Mouse (Mus musculus): ENCODE results near the gene Nit1. TPM values are rescaled to one million over a fixed set of nuclear protein-coding genes. Genes with fewer than 3 reads are reported as not detected.
"Not testable (repeated sequence)": the region's sequence is repeated elsewhere in the genome, so short reads cannot be mapped to it uniquely, and the experiment has no call there.

Gene Nit1
- polyA plus RNA-seq, 1 experiment from 2014 or later, result 44.7 TPM

DNA sequence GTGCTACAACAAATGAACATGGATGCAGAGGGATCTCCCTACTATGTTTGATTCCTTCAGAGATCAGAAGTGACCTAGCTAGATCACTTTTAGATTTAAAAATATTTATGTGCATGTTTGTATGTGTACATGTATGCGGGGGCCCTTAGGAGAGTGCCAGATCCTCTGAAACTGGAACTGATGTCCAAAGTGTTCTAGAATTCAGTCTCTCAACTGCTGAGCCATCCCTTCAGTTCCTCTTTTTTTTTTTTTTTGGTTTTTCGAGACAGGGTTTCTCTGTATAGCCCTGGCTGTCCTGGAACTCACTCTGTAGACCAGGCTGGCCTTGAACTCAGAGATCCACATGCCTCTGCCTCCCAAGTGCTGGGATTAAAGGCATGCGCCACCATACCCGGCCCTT lies 18.9 kb downstream of the Nit1 start:
- H3K4me3 ChIP-seq (replicated peaks); H3K27me3 ChIP-seq; H3K9ac ChIP-seq; ATAC-seq (ENCODE audit: insufficient number of reproducible peaks, low FRiP score, low TSS enrichment, low read depth); H3K36me3 ChIP-seq; H3K4me2 ChIP-seq (replicated peaks); H3K9me3 ChIP-seq (replicated peaks); H3K27ac ChIP-seq (replicated peaks): not testable (repeated sequence)
- WGBS, result 83% methylated on average over 4 of the region's 4 CpGs
- H3K4me1 ChIP-seq, result peaks cover 27% of the 10 kb centered on the region

DNA sequence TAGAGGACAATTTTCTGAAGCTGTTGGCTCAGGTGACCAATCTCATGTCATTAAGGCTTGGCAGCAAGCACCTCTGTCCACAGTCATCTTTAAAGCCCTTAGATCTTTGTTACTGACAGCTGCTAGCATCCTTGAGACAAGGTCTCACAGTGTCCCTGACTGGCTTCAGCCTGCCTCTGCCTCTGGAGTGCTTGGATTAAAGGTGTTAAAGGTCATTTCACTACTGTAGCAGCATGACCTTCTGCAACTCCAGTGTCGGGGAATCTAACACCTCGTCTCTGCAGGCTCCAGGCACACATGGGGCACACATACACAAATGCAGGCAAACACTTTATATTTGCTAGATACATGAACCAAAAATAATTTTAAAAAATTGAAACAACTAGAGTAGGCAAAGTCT lies 19.9 kb downstream of the Nit1 start:
- Histone ChIP-seq H3K4me1 (peaks cover 17% of the 10 kb centered on the region), H3K9ac (no peak overlapping the region), H3K27ac (replicated peaks) (no peak overlapping the region), H3K4me3 (replicated peaks) (no peak overlapping the region), H3K9me3 (replicated peaks) (no peaks in the 10 kb centered on the region), H3K27me3 (no peaks in the 10 kb centered on the region), H3K4me2 (replicated peaks) (no peak overlapping the region), H3K36me3 (no peaks in the 10 kb centered on the region)
- ATAC-seq (ENCODE audit: insufficient number of reproducible peaks, low FRiP score, low TSS enrichment, low read depth), result no peak
- 87% methylated on average over 2 of the region's 2 CpGs for WGBS

GRCm38 (mm10) chr1:171322012-171322411 lies 23.4 kb downstream of the Nit1 start:
- Histone ChIP-seq H3K4me2 (replicated peaks) (no peak overlapping the region), H3K4me1 (0 out of 2 replicates have a peak, but pooled peaks cover under 1% of the 10 kb centered on the region), H3K27ac (replicated peaks) (no peak overlapping the region), H3K36me3 (no peaks in the 10 kb centered on the region), H3K4me3 (replicated peaks) (no peak overlapping the region), H3K9ac (no peak overlapping the region), H3K27me3 (no peaks in the 10 kb centered on the region), H3K9me3 (replicated peaks) (no peaks in the 10 kb centered on the region)
- no peak; the same call in 1 of the 2 replicates for ATAC-seq (ENCODE audit: insufficient number of reproducible peaks, low FRiP score, low TSS enrichment, low read depth)
- WGBS, result 67% methylated on average over 1 of the region's 1 CpGs

- ATAC-seq (ENCODE audit: insufficient number of reproducible peaks, low FRiP score, low TSS enrichment, low read depth), result no peak
- H3K9ac ChIP-seq, result no peak overlapping the region
Observed at GRCm38 (mm10) chr1:171321415-171321814, 24.0 kb downstream of the Nit1 start.

GRCm38 (mm10) chr1:171320151-171320550 lies 25.3 kb downstream of the Nit1 start:
- H3K9me3 ChIP-seq (replicated peaks), result no peaks in the 10 kb centered on the region
- no peak overlapping the region for H3K4me3 ChIP-seq (replicated peaks)
- no peak overlapping the region for H3K9ac ChIP-seq
- no peaks in the 10 kb centered on the region for H3K27me3 ChIP-seq
- no peak overlapping the region for H3K27ac ChIP-seq (replicated peaks)
- H3K36me3 ChIP-seq, result no peaks in the 10 kb centered on the region
- no peak overlapping the region for H3K4me2 ChIP-seq (replicated peaks)
- no peaks in the 10 kb centered on the region for H3K4me1 ChIP-seq
- 18% methylated on average over 5 of the region's 5 CpGs for WGBS
- ATAC-seq (ENCODE audit: insufficient number of reproducible peaks, low FRiP score, low TSS enrichment, low read depth), result no peak

More at GRCm38 (mm10) chr1:171321415-171321814, 24.0 kb downstream of the Nit1 start:
- Histone ChIP-seq H3K4me1 (no peaks in the 10 kb centered on the region), H3K27me3 (no peaks in the 10 kb centered on the region), H3K4me3 (replicated peaks) (no peak overlapping the region), H3K4me2 (replicated peaks) (no peak overlapping the region), H3K27ac (replicated peaks) (no peak overlapping the region), H3K36me3 (no peaks in the 10 kb centered on the region), H3K9me3 (replicated peaks) (no peaks in the 10 kb centered on the region)

DNA sequence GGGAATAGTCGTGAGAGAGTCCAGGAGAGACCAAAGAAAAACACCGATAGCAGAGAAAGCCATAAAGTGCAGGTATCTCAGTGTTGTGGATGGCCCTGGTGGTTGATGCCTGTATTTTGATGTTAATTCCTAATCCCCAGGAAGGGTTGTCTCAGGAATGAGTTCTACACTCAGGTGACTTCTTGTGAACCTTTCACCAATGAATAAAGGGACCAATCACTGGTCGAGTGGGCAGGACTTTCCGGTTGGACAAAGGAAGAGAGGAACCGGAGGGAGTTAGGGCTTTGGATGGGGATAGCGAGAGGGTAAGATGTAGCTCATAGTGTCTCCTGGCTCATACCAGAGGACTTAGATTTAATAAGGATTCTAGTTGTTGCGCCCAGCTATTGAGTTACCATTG lies 25.7 kb downstream of the Nit1 start:
- Histone ChIP-seq H3K9ac (no peak overlapping the region), H3K4me3 (replicated peaks) (no peak overlapping the region), H3K9me3 (replicated peaks) (no peaks in the 10 kb centered on the region), H3K4me2 (replicated peaks) (no peak overlapping the region), H3K27me3 (no peaks in the 10 kb centered on the region), H3K27ac (replicated peaks) (no peak overlapping the region), H3K36me3 (no peaks in the 10 kb centered on the region), H3K4me1 (no peaks in the 10 kb centered on the region)
- ATAC-seq (ENCODE audit: insufficient number of reproducible peaks, low FRiP score, low TSS enrichment, low read depth), result no peak
- 14% methylated on average over 7 of the region's 7 CpGs for WGBS

DNA sequence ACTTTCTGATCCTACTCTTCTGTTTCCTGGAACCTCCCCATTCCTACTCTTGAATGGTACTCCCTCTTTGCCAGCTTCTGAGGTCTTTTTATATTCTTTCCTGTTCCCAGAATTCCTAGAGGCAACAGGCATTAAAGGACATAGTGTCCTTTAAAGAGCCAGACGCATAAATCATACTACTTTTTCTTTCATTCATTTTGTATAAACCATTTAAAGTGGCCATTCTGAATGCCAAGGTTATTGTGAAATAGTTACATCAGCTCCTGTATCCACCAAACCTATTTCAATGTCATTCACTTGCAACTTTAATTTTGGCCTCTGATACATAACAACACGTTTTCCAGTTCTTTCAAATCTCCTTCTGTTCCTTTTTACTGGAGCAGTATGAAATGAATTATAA lies 36.1 kb downstream of the Nit1 start:
- 61% methylated on average over 2 of the region's 2 CpGs for WGBS
- no peak for ATAC-seq (ENCODE audit: insufficient number of reproducible peaks, low FRiP score, low TSS enrichment, low read depth)
- H3K4me3 ChIP-seq (replicated peaks), result no peak overlapping the region
- no peaks in the 10 kb centered on the region for H3K36me3 ChIP-seq
- H3K27me3 ChIP-seq, result no peaks in the 10 kb centered on the region
- no peak overlapping the region for H3K27ac ChIP-seq (replicated peaks)
- no peaks in the 10 kb centered on the region for H3K4me1 ChIP-seq
- no peaks in the 10 kb centered on the region for H3K9me3 ChIP-seq (replicated peaks)
- H3K4me2 ChIP-seq (replicated peaks), result no peak overlapping the region
- H3K9ac ChIP-seq, result no peak overlapping the region

GRCm38 (mm10) chr1:171306157-171306556 lies 39.3 kb downstream of the Nit1 start:
- H3K4me2 ChIP-seq (replicated peaks); H3K4me3 ChIP-seq (replicated peaks); H3K36me3 ChIP-seq; H3K27me3 ChIP-seq; H3K4me1 ChIP-seq; H3K27ac ChIP-seq (replicated peaks); ATAC-seq (ENCODE audit: insufficient number of reproducible peaks, low FRiP score, low TSS enrichment, low read depth); H3K9ac ChIP-seq; H3K9me3 ChIP-seq (replicated peaks): not testable (repeated sequence)
- 66% methylated on average over 5 of the region's 5 CpGs for WGBS

DNA sequence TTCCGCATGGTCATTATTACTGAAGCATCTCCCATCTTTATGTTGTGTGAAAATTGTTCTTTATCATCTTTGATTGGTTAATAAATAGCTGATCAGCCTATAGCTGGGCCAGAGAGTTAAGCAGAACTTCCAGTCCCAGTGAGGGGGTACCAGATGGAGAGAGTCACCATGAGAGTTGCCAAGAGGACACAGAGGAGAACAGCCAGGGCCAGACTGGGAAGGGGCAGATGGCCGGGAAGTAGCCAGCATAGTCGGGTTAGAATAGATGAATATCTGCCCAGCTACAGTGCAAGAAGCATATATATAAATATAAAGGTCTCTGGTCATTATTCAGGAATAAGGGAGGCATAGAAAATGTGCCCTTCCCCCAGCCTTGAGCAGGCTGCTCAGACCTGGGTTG lies 47.2 kb downstream of the Nit1 start:
- Histone ChIP-seq H3K27me3 (peaks cover 18% of the 10 kb centered on the region), H3K4me2 (replicated peaks) (no peak overlapping the region), H3K4me3 (replicated peaks) (no peak overlapping the region), H3K9ac (no peak overlapping the region), H3K27ac (replicated peaks) (no peak overlapping the region), H3K4me1 (peaks cover 7% of the 10 kb centered on the region), H3K9me3 (replicated peaks) (no peaks in the 10 kb centered on the region), H3K36me3 (no peaks in the 10 kb centered on the region)
- WGBS, result 69% methylated on average over 3 of the region's 3 CpGs
- ATAC-seq (ENCODE audit: insufficient number of reproducible peaks, low FRiP score, low TSS enrichment, low read depth), result no peak

GRCm38 (mm10) chr1:171295063-171295402 lies 50.4 kb downstream of the Nit1 start:
- Histone ChIP-seq H3K9me3 (replicated peaks) (no peaks in the 10 kb centered on the region), H3K4me2 (replicated peaks) (peak overlapping the region; percentile 62), H3K9ac (no peak overlapping the region), H3K27ac (replicated peaks) (peak overlapping the region; percentile 95), H3K4me1 (peaks cover 18% of the 10 kb centered on the region), H3K4me3 (replicated peaks) (peak overlapping the region; percentile 68), H3K36me3 (peaks cover under 1% of the 10 kb centered on the region; the same call in 1 of the 2 replicates), H3K27me3 (peaks cover 18% of the 10 kb centered on the region)
- WGBS, result 13% methylated on average over 3 of the region's 3 CpGs
- no peak for ATAC-seq (ENCODE audit: insufficient number of reproducible peaks, low FRiP score, low TSS enrichment, low read depth)

DNA sequence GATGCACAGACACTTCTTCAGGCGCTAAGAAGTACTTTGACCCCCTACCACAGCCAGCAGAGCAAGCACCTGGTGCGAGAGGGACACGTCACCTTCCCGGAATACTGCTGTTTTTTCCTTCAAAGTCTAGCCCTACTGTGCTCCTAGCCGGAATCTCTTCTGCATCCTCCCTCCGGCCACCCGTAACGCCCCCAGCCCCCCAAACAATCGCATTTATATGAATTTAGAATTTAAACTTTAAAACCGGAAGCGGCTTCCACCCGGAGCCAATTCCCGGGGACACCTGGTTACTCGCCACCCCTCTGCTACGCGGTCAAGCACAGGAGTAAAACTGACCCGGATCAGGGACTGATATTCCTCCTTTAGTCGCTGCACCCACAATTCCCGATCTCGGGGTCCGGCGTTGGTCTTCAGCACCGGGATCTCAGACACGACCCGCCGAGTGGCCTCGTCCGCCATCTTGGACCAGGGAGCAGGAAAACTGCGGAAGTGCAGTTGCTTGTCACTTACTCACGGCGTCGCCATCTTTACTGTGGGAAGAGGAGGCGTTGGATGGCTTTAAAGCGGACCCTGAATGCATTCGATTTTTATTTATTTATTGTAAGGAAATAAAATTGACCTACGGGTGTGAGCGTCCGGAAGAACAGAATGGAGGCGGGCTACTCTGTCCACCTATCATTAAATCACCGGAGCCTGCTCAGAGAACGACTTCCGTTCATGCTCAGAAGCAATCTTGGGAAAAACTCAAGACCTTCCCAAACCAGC lies 51.0 kb downstream of the Nit1 start, which contains the start of gene Ufc1:
Gene Ufc1 (minus strand): TSS at position 727 of the 765 bp plus-strand sequence.
- peak within 1 kb of the TSS; percentile 71 for H3K9ac ChIP-seq
- H3K9me3 ChIP-seq (replicated peaks), result no peaks in the 10 kb centered on the region
- H3K4me1 ChIP-seq, result peaks cover 18% of the 10 kb centered on the region
- H3K27me3 ChIP-seq, result peaks cover 18% of the 10 kb centered on the region
- under 1% methylated on average over 42 of the region's 42 CpGs for WGBS
- peak within 1 kb of the TSS; percentile 68 for H3K4me3 ChIP-seq (replicated peaks)
- ATAC-seq (ENCODE audit: insufficient number of reproducible peaks, low FRiP score, low TSS enrichment, low read depth), result peak; percentile 80
- H3K36me3 ChIP-seq, result peaks cover 6% of the 10 kb centered on the region; the same call in 1 of the 2 replicates
- H3K27ac ChIP-seq (replicated peaks), result peak within 1 kb of the TSS; percentile 95
- H3K4me2 ChIP-seq (replicated peaks), result peak within 1 kb of the TSS; percentile 62

DNA sequence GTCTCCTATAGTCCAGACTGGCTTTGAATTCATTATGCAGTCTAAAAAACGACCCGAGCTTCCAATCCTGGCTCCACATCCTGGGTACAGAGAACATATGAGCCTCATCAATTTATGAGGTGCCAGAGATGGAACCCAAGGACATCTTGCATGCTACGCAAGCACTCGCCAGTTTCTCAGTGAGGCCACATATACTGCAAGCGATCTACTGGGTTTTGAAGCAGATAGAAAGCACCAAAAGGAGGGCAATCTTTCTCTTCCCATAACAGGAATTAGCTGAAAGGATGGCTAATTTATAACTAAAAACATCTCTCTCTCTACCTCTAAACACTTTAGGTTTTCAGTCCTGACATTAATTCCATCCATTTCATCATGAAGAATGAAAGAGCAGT lies 51.5 kb downstream of the Nit1 start:
- no peaks in the 10 kb centered on the region for H3K9me3 ChIP-seq (replicated peaks)
- H3K36me3 ChIP-seq, result peaks cover 11% of the 10 kb centered on the region; the same call in 1 of the 2 replicates
- H3K9ac ChIP-seq, result peak overlapping the region; percentile 71
- peak overlapping the region; percentile 62 for H3K4me2 ChIP-seq (replicated peaks)
- WGBS, result 34% methylated on average over 5 of the region's 5 CpGs
- peak overlapping the region; percentile 68 for H3K4me3 ChIP-seq (replicated peaks)
- H3K27me3 ChIP-seq, result peaks cover 18% of the 10 kb centered on the region
- ATAC-seq (ENCODE audit: insufficient number of reproducible peaks, low FRiP score, low TSS enrichment, low read depth), result no peak
- H3K4me1 ChIP-seq, result peaks cover 19% of the 10 kb centered on the region
- H3K27ac ChIP-seq (replicated peaks), result peak overlapping the region; percentile 95

Measured in embryonic facial prominence, embryonic 15.5 days (tissue).